Mouse (Mus musculus): ENCODE measurements around the gene Gm17387.
"Not testable (repeated sequence)": the region's sequence is repeated elsewhere in the genome, so short reads cannot be mapped to it uniquely, and the experiment has no call there.

Gm17387 gene

DNA sequence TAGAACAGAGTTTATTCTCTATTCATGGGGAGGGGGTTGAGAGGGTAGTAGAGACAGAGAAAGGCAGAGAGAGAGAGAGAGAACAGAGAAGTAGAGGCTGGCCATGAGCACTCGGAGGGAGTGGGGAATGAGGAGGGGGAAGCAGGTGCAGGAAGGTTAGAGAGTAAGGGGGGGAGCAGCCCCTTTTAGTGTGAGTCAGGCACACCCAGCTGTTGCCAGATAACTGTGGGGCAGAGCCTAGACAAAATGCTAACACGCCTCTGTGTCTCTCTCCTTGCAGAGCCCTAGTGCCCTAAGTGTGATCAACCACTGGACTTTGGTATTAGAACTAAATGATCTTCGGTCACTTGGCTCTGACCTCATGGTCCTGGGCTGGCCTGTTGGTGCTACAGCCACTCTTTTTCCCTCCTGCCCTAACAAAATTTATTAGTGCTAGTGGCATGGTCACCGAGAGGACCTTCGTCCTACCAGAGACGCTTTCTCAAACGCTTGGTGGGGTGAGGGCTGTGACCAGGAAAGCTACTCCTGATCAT is 17.6 kb upstream of the Gm17387 start:
- in situ Hi-C loops (cut with MboI; ENCODE audit: unreplicated experiment in 2 of 2) = loop anchor here (5.0 kb wide), 2 partner anchors 36 to 54 kb away; partner anchors contain the start of genes Gm45717 (in 1 of the 2) and Ifitm2 (in 1 of the 2)

GRCm38 (mm10) chr7:141016707-141017697 is 11.9 kb upstream of the Gm17387 start:
- in situ Hi-C loops (cut with MboI; ENCODE audit: unreplicated experiment in 2 of 2) = no loop called here

DNA sequence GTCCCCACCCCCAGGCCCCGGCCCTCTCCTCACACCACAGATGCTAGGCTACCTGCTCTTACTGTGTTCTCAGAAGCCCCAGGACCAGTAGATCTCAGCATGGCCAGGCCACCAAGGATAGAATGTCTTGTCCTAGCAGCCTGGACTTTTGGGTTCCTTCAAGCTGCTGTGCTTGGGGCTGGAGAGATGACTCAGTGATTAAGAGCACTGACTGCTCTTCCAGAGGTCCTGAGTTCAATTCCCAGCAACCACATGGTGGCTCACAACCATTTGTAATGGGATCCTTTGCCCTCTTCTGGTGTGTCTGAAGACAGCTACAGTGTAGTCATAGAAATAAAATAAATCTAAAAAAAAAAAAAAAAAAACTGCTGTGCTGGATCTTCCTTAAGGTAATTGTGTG is 11.1 kb upstream of the Gm17387 start, which contains the start of gene Ifitm6:
Gene Ifitm6 (minus strand): TSS at position 101 of the 400 bp plus-strand sequence.
- in situ Hi-C loops (cut with MboI; ENCODE audit: unreplicated experiment in 2 of 2) = not testable (repeated sequence)

- in situ Hi-C loops (cut with MboI; ENCODE audit: unreplicated experiment in 2 of 2) = no loop called here
These were observed 9.9 kb upstream of the Gm17387 start for GRCm38 (mm10) chr7:141019028-141019427.

DNA sequence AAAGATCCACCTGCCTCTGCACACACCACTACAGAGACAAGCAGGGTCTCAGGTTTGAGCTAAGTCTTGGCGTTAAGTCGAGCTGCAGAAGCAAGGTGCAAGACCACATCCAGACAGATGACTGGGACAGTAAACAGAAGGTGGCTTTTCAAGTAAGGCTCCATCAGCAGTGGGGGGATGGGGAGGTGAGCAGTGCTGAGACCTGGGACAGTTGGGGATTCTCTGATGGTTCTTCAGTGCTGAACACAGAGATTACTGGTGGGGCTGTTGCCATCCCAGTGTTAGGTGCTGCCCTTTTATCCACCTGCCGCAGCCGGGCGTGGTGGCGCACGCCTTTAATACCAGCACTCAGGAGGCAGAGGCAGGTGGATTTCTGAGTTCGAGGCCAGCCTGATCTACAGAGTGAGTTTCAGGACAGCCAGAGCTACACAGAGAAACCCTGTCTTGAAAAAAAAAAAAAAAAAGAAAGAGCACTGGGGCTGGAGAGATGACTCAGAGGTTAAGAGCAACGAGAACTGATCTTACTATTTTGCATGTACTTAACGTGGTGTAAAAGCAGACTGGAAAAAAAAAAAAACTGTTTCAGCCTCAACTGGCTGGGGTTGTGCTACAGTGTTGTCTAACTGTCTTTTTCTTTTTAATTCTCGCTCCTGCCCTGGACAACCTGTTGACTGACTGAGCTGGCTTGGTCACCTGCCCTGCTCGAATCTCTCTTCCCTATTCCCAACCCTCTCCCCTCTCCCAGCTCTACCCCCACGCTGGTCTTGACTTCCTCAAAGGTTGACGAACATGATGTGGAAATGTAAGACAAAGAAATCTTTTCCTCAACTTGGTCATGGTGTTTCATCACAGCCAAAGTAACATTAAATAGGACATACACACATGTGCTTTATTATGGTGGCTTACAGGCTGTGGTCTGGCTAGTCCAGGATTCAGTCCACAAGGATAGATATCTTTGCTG is 7.2 kb upstream of the Gm17387 start:
- in situ Hi-C loops (cut with MboI; ENCODE audit: unreplicated experiment in 2 of 2) = no loop called here

- in situ Hi-C loops (cut with MboI; ENCODE audit: unreplicated experiment in 2 of 2) = no loop called here
These were observed 3.8 kb upstream of the Gm17387 start for GRCm38 (mm10) chr7:141024865-141025838.

DNA sequence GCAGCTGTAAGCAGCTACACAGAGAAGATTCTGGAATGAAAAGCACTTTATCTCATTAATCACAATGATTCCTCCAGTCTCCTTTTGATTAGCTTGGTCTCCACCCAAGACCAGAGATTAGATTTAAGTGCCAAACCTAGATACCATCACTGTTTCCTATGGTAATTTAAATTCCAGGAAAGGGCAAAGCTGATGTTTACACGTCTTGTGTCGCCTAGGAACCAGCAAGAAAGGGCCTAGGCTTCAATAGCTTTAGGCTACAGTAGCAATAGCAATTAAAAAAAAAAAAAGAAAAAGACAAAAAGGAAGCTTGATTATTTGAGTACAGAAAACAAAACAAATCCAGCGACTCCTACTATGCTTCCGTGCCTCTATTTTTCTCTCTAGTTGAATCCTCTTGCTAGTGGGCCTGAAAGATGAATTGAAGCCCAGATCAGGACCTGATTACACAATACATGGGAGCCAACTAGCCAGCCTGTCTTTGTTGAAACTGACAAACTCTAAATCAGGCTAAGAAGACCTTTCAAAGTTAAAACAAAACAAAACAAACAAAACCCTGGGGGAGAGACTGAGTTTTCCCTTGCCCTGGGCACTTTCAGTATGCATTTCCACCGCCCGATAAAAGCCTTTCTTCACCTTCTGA is 2.7 kb upstream of the Gm17387 start:
- in situ Hi-C loops (cut with MboI; ENCODE audit: unreplicated experiment in 2 of 2) = no loop called here

- in situ Hi-C loops (cut with MboI; ENCODE audit: unreplicated experiment in 2 of 2) = no loop called here
These were observed 2.2 kb upstream of the Gm17387 start for GRCm38 (mm10) chr7:141026740-141027098.

- in situ Hi-C loops (cut with MboI; ENCODE audit: unreplicated experiment in 2 of 2) = no loop called here
These were observed 1.5 kb downstream of the Gm17387 start for GRCm38 (mm10) chr7:141030390-141030789.

- in situ Hi-C loops (cut with MboI; ENCODE audit: unreplicated experiment in 2 of 2) = no loop called here
These were observed 3.7 kb downstream of the Gm17387 start for GRCm38 (mm10) chr7:141032458-141033167.

DNA sequence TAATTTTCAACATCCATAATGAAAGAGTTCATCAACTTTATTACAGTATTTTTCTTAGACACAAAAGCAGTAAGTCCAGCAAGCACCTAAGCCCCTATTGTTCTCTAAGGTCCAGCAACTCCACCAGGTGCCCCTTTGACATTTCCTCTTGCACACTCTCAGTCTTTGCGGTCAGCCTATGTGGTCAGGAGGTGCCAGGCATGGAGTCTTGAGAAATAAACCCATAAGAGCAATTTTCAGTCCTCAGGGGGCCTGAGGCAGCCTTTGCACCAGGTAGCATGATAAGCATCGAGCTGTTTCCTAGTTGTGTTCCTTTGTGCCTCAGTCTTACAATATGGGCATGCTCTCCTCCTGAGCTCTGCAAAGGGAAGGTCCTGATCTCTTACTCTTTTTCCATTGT is 7.7 kb downstream of the Gm17387 start:
- in situ Hi-C loops (cut with MboI; ENCODE audit: unreplicated experiment in 2 of 2) = not testable (repeated sequence)

- in situ Hi-C loops (cut with MboI; ENCODE audit: unreplicated experiment in 2 of 2) = no loop called here
These were observed 9.4 kb downstream of the Gm17387 start for GRCm38 (mm10) chr7:141038090-141039032.

GRCm38 (mm10) chr7:141039386-141040107 is 10.6 kb downstream of the Gm17387 start:
- in situ Hi-C loops (cut with MboI; ENCODE audit: unreplicated experiment in 2 of 2) = no loop called here

DNA sequence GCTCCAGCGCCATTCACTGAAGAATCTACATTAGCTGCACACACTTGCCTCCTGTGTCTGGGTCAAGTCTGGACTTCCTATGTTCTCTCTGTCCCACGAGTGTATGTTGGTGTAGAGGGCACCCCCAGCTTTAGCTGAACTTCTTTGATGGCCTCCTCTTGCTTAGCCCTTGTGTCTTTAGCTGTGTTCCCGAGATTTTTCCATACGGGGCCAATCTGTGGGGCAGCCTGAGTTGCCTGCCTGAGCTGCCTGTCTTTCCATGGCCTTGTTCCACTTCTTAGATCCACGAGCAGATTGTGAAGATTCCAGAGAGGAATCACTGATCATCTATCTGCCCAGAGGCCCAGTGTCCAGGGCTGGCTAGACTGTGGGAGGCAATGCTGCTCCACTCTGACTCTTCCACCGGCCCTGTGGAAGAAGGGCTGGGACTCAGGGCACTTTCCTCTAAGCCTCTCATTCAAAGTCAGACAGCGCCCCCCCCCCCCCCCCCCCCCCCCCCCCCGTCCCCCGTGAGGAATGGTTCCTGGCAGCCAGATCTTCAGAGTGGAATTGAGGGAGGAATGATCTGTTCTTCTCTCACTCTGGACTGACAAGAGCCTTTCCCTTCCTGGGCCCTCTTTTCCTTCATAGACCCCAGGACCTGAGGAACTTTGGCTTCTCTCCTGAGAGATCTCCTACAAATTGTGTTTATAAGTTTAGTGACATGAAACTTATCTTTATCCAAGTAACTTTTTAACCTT is 12.1 kb downstream of the Gm17387 start:
- in situ Hi-C loops (cut with MboI; ENCODE audit: unreplicated experiment in 2 of 2) = no loop called here

GRCm38 (mm10) chr7:141041661-141042060 is 12.7 kb downstream of the Gm17387 start:
- in situ Hi-C loops (cut with MboI; ENCODE audit: unreplicated experiment in 2 of 2) = no loop called here

DNA sequence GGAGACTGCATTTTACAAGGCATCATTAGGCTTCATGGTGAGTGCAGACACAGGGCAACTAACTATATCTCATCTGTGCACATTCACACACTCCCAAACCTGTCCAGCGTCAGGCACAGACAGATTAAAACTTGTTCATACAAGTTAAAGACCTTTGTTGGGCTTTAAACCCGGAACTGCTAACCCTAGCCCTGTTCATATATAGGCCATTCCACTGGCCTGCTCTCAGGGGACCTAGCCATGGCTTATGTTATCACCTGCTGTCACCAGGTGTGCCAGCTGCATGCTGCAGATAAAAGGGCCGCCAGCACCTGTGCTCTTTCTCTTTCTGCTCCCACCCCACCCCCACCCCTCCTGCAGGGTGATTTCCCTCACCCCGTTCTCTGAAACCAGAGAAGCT is 13.6 kb downstream of the Gm17387 start:
- in situ Hi-C loops (cut with MboI; ENCODE audit: unreplicated experiment in 2 of 2) = no loop called here
